Mouse (Mus musculus) small intestine, adult 2 months (tissue): ENCODE measurements around the gene Zdhhc16. TPM values are rescaled to one million over a fixed set of nuclear protein-coding genes. Genes with fewer than 3 reads are reported as not detected.

ENCODE experiments used
- H3K27ac ChIP-seq: fragments of 200-500 bp; 2 replicates; pipeline ENCODE4 v1.5.1; 2012; ENCODE audit warnings: low read depth, low read length, control low read depth, inconsistent platforms; ENCODE audit not compliant: insufficient read depth
- H3K27me3 ChIP-seq: fragments of 200-500 bp; 2 replicates; pipeline ENCODE4 v1.6.1; 2012; ENCODE audit warnings: mild to moderate bottlenecking, moderate library complexity, low read length, inconsistent platforms; ENCODE audit not compliant: control insufficient read depth, insufficient read depth
- H3K36me3 ChIP-seq: fragments of 200-500 bp; 2 replicates; pipeline ENCODE4 v1.6.1; 2012; ENCODE audit warnings: mild to moderate bottlenecking, low read length, control low read depth, inconsistent platforms; ENCODE audit not compliant: control insufficient read depth, insufficient read depth
- H3K4me1 ChIP-seq: fragments of 200-500 bp; 2 replicates; pipeline ENCODE4 v1.6.1; 2012; ENCODE audit warnings: low read length, inconsistent platforms, mixed read lengths; ENCODE audit not compliant: control insufficient read depth, insufficient read depth, insufficient read length
- H3K4me3 ChIP-seq: fragments of 200-500 bp; 2 replicates; pipeline ENCODE4 v1.5.1; 2012; ENCODE audit warnings: low read depth, mild to moderate bottlenecking, control low read depth, inconsistent platforms, low read length, moderate library complexity
- CTCF ChIP-seq: fragments of 200-500 bp; IDR thresholded peaks from 2 replicates; pipeline ENCODE4 v1.5.1; 2012; ENCODE audit warnings: low read depth, mild to moderate bottlenecking, control low read depth, inconsistent platforms, low read length, moderate library complexity, mixed read lengths; ENCODE audit not compliant: insufficient replicate concordance, insufficient read length; ENCODE audit errors: extremely low read depth
- POLR2A ChIP-seq: fragments of 200-500 bp; IDR thresholded peaks from 2 replicates; pipeline ENCODE4 v1.6.1; 2012; ENCODE audit warnings: low read depth, mild to moderate bottlenecking, control low read depth, inconsistent platforms, low read length, moderate library complexity
- WGBS: fragments of 180-500 bp; shearing (Covaris S2); methylation state at CpG from one replicate; pipeline ENCODE4 v1.1.7; 2018; 5-methylcytosine and 5-hydroxymethylcytosine counted together
- polyA plus RNA-seq: library from polyadenylated mRNA; depleted of rRNA; stranded (reverse); fragments of >200 nt; gene quantifications from 2 replicates; pipeline ENCODE4 v1.2.3, GENCODE M21; 2012

Zdhhc16 gene
- polyA plus RNA-seq, 1 experiment = 42.0 TPM

- Histone ChIP-seq H3K27ac (peak within 1 kb of the TSS; percentile 70), H3K27me3 (no peaks in the 10 kb centered on the region), H3K4me1 (no peaks in the 10 kb centered on the region), H3K4me3 (peak within 1 kb of the TSS; percentile 92), H3K36me3 (no peaks in the 10 kb centered on the region)
- under 1% methylated on average over 68 of the region's 68 CpGs for WGBS
- TF ChIP-seq CTCF (peak; percentile 30; the same call in 1 of the 2 replicates), POLR2A (peak; percentile 92)
Observed at GRCm38 (mm10) chr19:41980819-41981594, 47.7 kb downstream of the Zdhhc16 start, which contains the start of gene Mms19. Mms19 (minus strand) TSS chr19:41981157.

DNA sequence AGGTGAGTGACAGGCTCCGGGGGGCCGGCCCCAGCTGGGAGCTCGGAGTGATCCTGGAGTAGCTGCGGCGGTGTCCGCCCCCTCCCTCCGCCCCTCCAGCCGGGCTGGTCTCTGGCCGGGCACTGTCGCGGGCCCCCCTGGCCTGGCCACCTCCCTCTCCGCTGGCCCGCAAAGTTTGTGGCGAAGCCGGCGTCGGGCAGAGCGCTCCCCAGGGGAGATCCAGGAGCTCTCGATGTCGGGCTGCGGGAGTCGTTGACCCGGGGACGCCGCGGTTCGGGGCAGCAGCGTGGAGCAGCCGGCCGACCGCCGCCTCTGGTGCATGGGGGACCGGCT is 48.3 kb downstream of the Zdhhc16 start, which contains the start of gene Ubtd1:
Gene Ubtd1, plus strand, starts transcription at position 169 of the 333 bp plus-strand sequence.
- no peaks in the 10 kb centered on the region for H3K36me3 ChIP-seq
- peak within 1 kb of the TSS; percentile 70 for H3K27ac ChIP-seq
- no peaks in the 10 kb centered on the region for H3K27me3 ChIP-seq
- under 1% methylated on average over 33 of the region's 33 CpGs for WGBS
- TF ChIP-seq POLR2A = no peak
- no peak for TF ChIP-seq CTCF
- no peaks in the 10 kb centered on the region for H3K4me1 ChIP-seq
- H3K4me3 ChIP-seq = peak within 1 kb of the TSS; percentile 92

- H3K27me3 ChIP-seq = no peaks in the 10 kb centered on the region
- no peaks in the 10 kb centered on the region for H3K36me3 ChIP-seq
- H3K27ac ChIP-seq = peak overlapping the region; percentile 65
- no peaks in the 10 kb centered on the region for H3K4me1 ChIP-seq
- no peak for TF ChIP-seq POLR2A
- TF ChIP-seq CTCF = no peak
- peak overlapping the region; percentile 92 for H3K4me3 ChIP-seq
- under 1% methylated on average over 74 of the region's 74 CpGs for WGBS
Observed at GRCm38 (mm10) chr19:41981931-41982790, 48.9 kb downstream of the Zdhhc16 start.

DNA sequence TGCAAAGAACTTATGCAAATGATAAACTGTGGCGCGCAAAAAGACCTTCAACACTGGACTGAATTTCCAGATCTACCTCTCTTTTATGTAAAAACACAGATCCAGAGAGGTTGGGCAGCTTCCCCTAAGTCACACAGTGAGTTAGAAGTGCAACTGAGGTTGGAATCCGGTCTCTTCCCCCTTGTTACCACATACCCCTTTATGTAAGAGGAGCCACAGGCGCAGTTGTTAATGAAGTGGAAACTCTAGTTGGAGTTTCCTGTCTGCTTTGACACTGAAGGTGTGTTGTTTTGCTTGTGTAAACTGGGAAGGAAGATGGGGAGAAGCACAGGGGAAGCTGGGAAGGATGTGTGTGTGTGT is 49.5 kb downstream of the Zdhhc16 start:
- no peak overlapping the region for H3K27ac ChIP-seq
- WGBS = 32% methylated on average over 4 of the region's 4 CpGs

DNA sequence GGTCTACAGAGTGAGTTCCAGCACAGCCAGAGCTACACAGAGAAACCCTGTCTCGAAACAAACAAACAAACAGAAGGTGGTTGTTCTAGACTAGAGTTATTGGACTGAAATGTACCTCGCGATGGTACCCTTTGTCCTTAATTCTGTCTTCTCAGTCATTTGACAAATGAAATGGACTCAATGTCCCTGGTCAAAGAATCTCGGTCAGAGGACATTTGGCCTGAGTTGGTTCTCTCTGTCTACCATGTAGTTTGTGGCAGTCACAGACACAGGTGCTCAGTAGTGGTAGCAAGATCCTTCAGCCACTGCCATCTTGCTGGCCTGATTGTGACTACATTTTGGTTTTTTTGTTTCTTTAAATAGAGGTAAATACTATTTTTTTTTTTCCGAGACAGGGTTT is 52.7 kb downstream of the Zdhhc16 start:
- no peaks in the 10 kb centered on the region for H3K4me1 ChIP-seq
- no peak overlapping the region for H3K4me3 ChIP-seq
- no peak overlapping the region for H3K27ac ChIP-seq
- H3K27me3 ChIP-seq = no peaks in the 10 kb centered on the region
- 96% methylated on average over 5 of the region's 5 CpGs for WGBS
- H3K36me3 ChIP-seq = no peaks in the 10 kb centered on the region
- TF ChIP-seq POLR2A = no peak
- TF ChIP-seq CTCF = no peak

More for the DNA sequence above, 49.5 kb downstream of the Zdhhc16 start:
- H3K27me3 ChIP-seq = no peaks in the 10 kb centered on the region
- H3K4me3 ChIP-seq = peak overlapping the region; percentile 92
- no peaks in the 10 kb centered on the region for H3K4me1 ChIP-seq
- no peak for TF ChIP-seq POLR2A
- TF ChIP-seq CTCF = no peak
- H3K36me3 ChIP-seq = no peaks in the 10 kb centered on the region

- no peak overlapping the region for H3K4me3 ChIP-seq
- H3K27me3 ChIP-seq = no peaks in the 10 kb centered on the region
- no peak overlapping the region for H3K27ac ChIP-seq
- H3K36me3 ChIP-seq = no peaks in the 10 kb centered on the region
- 85% methylated on average over 4 of the region's 4 CpGs for WGBS
- H3K4me1 ChIP-seq = peaks cover 2% of the 10 kb centered on the region; the same call in 1 of the 2 replicates
- no peak for TF ChIP-seq CTCF
- no peak for TF ChIP-seq POLR2A
Observed at GRCm38 (mm10) chr19:41987206-41987605, 53.9 kb downstream of the Zdhhc16 start.

DNA sequence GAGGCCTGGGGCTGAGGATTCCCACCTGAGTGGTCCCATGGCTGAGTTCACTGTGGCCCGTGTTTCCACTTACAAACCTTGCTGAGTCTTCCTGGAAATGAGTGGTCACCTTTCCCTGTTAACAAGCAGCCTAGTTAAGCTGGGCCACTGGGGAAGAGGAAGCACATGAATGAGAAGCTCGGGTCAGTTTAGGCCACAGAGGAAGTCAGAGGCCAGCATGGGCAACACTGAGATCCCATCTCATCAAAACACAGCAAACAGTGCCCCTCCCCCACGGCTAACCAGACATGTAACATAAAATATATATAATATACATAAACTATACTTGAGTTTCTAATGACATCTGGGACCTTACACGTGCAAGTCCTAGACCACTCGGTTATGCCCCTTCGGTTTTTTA is 56.5 kb downstream of the Zdhhc16 start:
- no peak overlapping the region for H3K27ac ChIP-seq
- no peak overlapping the region for H3K4me3 ChIP-seq
- H3K36me3 ChIP-seq = no peaks in the 10 kb centered on the region
- 73% methylated on average over 6 of the region's 6 CpGs for WGBS
- TF ChIP-seq POLR2A (no peak), CTCF (no peak)
- peaks cover 5% of the 10 kb centered on the region; the same call in 1 of the 2 replicates for H3K4me1 ChIP-seq
- no peaks in the 10 kb centered on the region for H3K27me3 ChIP-seq
